Mouse (Mus musculus) layer of hippocampus, postnatal 36 days (tissue): ENCODE measurements at regions not wholly inside any gene's neighbourhood (a gene's known extent, or its start where the extent isn't known, plus 50 kb on each side); places are given as distances from the start of the nearest gene placed in this dataset.
A peak's percentile ranks its signal among the peaks of the same experiment; 100 is the strongest.

Experiments
- DNase-seq, 2 experiments: peaks; one replicate each; pipeline ENCODE4 v3.0.0; 2022

DNA sequence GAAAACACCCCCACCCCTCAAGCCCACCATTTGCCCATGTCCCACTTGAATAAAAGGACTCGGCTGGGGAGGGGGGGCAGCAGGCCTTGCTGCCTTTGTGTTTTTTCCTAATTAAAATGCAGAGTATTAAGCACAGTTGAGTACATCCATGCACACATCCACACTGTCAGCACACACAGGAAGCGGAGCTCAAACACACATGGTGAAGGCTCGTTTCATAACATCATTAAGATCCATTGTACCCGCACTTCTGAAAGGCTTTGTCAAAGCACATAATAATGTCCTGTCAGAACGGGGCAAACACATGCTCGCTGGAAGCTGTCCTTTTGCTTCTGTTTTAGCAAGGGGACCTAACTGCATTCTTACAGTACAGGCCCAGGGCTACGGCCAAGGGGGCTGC is 75.3 kb upstream of the Arhgap21 start:
- DNase-seq: no peak

DNA sequence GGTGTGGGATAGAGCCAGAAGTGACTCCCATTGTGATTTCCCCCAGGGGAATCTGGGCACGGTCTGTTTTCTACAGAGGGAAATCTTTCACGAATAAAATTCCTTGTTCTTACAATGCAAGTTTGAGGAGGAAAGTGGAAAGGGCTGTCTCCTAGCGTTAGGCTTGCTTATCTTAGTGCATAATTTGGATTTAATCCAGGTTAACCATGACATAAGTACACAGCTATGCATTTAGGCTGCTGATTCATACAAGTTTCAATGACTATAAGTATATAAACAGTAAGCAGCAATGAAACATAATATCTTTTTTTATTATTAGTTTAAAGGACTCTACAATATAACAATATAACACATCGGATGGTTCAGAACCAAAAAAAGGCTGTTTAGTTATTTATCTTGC is 74.6 kb upstream of the Arhgap21 start:
- no peak for DNase-seq

DNA sequence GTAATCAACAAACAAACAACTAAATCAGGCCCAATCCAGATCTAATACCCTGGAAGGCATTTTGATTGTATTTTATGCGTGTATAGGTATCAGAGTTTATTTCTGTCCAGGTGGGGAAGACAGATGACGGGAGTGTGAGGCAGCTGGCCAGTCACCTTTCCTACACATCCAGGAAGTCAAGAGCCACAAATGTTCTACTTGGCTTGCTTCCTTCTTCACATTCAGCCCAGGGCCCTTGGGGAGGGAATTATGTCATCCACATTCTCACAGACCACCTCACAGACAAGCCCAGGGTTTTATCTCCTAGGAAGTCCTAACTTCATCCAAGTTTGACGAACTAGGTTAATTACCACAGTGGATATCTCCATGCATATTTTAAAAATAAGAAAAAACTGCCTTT is 68.9 kb upstream of the Arhgap21 start:
- DNase-seq: no peak

DNA sequence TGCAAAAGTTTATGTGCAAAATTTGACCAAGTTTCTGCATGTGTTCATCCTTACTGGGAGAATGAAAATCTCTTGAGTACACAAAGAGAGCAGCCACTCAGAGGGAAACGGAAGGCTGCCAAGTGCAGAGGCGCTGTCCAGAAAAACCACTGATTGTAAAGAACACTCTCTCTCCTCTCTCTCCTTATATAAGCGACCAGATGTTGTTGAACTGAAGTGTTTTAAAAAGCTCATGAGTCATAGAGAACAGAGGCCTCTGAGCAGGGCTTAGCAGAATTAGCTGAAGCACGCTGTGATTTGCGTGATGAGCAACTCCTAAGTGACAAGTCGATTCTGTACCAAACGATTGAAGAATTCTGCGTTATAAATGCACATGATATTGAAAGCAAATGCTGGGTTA is 68.5 kb upstream of the Arhgap21 start:
- peak in 1 of 2 experiments; percentile 64 for DNase-seq

DNA sequence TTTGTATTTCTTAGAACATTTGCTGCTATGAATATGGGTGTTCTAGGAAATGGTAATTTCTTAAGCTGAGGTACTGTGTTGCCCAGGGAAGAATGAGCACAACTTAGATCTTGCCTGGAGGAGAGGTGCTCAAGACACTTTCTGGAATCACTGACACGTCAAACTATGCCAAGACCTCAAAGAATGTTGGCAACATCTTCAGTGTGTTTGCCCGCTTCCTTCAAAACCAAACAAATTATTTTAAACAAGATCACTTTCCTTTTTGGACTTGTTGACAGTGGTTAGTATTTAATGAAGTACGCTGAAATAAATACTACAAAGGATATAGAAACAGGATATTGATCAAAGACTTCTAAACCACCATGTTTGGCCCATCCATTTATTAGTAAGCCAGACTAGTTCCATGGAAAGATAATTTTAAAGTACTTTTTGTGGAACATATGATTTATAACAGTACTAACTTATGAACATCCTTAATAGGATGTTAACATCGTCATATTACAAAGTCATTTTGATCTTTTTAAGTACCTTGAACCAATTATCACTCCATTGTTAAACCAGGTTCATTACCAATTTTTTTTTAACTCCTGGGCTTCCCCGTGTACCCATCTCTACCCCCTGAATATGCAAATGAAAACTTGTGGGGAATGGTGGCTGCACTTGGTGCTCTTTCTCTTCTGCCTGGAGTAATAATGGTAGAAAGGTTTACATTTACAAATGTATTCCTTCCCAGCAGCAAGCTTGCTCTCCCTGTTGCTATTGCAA is 67.4 kb upstream of the Arhgap21 start:
- DNase-seq: no peak

DNA sequence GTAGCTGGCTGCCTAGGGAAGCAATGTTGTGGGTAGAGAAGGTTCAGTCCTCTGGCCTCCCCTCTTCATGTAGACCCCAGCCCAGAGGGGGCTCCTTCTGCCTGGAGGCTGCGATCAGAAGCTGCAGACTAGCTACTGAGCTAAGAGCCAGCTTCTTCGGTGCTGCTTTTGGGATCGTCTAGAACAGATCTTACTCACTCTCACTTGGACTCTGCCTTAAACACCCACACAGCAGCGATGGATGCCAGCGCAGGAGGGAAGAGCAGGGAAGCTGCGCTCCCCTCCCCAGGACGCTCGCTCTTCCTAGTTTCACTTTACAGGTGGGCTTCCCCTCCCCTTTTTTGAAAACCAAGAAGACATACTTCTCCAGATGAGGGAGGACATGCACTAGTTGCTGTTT is 66.0 kb upstream of the Arhgap21 start:
- peak in 1 of 2 experiments; percentile 34 for DNase-seq

DNA sequence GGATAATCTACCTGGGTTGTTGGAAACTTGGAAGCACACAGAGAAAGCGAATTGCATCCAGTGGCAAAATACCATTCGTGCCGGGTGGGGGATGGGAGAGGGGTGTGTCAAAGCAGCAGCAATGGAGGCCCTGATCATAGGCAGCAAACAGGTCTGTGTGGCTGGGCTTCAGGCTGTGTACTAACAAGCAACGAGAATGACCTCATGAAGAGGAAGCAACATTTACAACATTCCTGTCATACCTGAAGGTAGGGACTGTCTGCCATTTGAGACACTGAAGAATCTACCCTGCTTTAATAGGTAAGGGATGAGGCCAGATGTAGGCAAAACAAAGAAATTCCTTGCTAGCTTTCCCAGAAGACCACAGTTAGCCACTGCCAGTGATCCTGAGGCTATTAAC is 62.0 kb upstream of the Arhgap21 start:
- no peak for DNase-seq

DNA sequence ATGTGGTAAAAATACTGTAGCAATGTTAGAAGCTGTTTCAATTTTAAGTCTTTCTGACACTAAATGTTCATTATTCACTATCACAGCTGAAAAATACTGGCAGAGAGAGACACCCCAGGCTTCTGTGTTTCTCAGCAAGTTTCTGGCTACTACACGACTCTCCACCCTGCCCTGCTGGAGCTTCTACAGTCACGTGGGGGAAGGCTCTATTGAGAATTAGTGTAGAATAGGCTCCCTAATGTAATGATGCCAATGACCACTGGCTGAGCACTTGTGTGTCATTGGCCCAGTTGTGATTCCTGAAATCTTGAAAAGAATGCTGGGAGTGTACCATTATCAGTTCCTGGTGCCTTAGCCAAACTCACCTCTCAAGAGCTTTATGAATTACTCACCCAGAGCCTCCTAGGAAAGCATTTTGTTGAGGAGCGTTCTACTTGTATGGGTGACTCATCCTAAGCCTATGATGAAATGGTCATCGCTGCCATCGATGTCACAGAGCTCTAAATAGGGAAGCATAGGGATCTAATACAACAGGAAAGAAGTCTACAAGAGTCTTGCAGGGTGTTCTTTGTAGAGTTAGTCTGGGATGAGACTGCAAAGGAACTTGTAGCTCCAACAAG is 60.8 kb upstream of the Arhgap21 start:
- no peak for DNase-seq

DNA sequence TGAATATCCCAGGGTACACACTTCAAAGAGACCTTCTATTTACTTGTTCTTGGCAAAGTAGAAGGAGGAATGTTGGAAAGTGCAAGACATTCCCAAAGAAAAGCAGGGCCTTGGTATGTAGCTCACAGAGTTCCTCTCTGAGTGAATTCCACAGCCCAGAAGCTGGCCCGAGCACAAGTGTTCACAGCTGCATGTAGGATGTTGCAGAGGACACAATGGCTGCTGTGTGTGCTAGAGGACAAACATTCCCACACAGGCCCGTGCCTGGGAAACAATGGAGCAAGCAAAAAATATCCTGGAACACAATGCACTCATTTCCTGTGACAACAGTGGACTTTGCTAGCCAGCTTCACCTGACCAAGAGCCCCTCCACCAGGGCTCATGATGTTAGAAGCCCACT is 59.9 kb upstream of the Arhgap21 start:
- peak; percentile 37 to 46 for DNase-seq

DNA sequence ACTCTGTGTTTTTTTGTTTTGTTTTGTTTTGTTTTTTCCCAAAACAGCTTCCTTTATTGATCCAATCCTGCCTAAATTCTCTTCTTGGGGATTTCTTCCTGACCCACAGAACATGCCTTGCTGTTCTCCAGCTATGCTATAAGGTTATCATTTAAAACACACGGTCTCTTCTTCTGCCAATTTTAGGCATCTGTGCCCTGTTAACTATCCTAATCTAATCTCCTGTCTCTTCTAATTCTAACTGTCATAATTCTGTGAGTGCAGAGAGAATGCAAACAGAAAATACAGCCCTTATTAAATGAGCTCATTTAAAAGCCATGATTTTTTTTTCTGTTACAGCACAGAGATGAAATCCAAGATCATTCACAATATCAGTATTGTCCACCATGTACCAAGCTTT is 49.9 kb upstream of the Arhgap21 start:
- DNase-seq: no peak
